Mouse (Mus musculus): Measurements from ENCODE around the gene Olfr1427. TPM values are rescaled to one million over a fixed set of nuclear protein-coding genes. Genes with fewer than 3 reads are reported as not detected.
"Not testable (repeated sequence)": the region's sequence is repeated elsewhere in the genome, so short reads cannot be mapped to it uniquely, and the experiment has no call there.

Olfr1427 gene
- total and polyA plus RNA-seq, 3 experiments = 0.05 TPM; not detected in 2

DNA sequence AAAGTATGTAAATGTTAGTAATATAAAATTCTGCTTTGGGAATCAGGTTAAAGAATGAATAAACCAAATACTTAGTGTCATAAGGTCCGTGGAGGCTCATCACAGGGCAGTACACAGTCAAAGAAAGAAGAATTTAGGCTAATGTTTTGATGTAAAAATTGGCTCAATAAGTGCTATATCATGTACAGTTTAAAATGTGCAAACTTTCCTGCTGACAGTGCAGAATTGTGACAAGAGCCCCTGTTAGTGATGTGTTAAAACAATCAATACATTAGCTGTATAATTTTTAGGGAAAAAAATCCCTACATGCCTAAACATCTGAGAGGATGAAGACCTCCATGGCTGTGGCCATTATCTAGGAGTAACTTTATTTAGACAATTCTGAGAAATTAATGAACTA, 10.7 kb upstream of the Olfr1427 start:
- Histone ChIP-seq H3K9me3 (replicated peaks) (no peaks in the 10 kb centered on the region), H3K4me1 (ENCODE audit: insufficient read depth, low read depth, low read length) (no peaks in the 10 kb centered on the region), H3K36me3 (replicated peaks) (no peaks in the 10 kb centered on the region), H3K4me3 (ENCODE audit: low read depth, low read length) (no peak overlapping the region), H3K27me3 (ENCODE audit: insufficient read depth, low read length) (no peaks in the 10 kb centered on the region)
- TF ChIP-seq TAL1 (conservative IDR thresholded peaks at IDR 0.05; ENCODE audit: low read depth, low read length) (no peak), GATA2 (IDR thresholded peaks at IDR 0.05; ENCODE audit: borderline replicate concordance, low read depth, low read length) (no peak), POLR2AphosphoS5 (IDR thresholded peaks at IDR 0.05; ENCODE audit: insufficient replicate concordance, low read depth, low read length) (no peak), CTCF (IDR thresholded peaks at IDR 0.05; ENCODE audit: low read depth, low read length) (no peak), GATA1 (IDR thresholded peaks at IDR 0.05; ENCODE audit: borderline replicate concordance, low read length) (no peak)
- DNase-seq (ENCODE audit: low spot score) (no peak), ATAC-seq (ENCODE audit: extremely low read depth, insufficient number of reproducible peaks, low FRiP score, poor library complexity, severe bottlenecking) (no peak)

DNA sequence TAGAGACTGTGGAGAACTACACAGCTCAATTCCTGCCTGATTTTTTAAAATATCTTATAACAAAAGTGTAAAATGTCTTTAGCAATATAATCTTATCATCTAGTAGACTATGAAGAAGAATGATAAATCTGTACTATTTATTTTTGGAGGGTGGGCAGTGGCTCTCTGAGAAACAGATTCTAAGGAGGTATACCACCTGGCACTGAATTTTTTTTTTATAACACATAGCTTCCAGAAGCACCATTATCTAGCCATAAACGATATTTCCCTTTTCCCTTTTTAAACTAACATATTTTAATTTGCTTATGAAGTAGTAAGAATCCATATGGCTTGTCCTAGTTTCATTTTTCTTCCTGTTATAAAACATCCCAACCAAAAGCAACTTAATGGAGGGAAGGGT, 1.4 kb upstream of the Olfr1427 start:
- DNase-seq (ENCODE audit: low spot score) (no peak), ATAC-seq (ENCODE audit: extremely low read depth, insufficient number of reproducible peaks, low FRiP score, poor library complexity, severe bottlenecking) (no peak)
- TF ChIP-seq TAL1 (conservative IDR thresholded peaks at IDR 0.05; ENCODE audit: low read depth, low read length) = no peak
- TF ChIP-seq GATA1 (IDR thresholded peaks at IDR 0.05; ENCODE audit: borderline replicate concordance, low read length) = no peak
- no peak for TF ChIP-seq CTCF (IDR thresholded peaks at IDR 0.05; ENCODE audit: low read depth, low read length)
- no peak for TF ChIP-seq POLR2AphosphoS5 (IDR thresholded peaks at IDR 0.05; ENCODE audit: insufficient replicate concordance, low read depth, low read length)
- TF ChIP-seq GATA2 (IDR thresholded peaks at IDR 0.05; ENCODE audit: borderline replicate concordance, low read depth, low read length) = no peak
- Histone ChIP-seq H3K4me1 (ENCODE audit: insufficient read depth, low read depth, low read length) (no peaks in the 10 kb centered on the region), H3K27me3 (ENCODE audit: insufficient read depth, low read length) (no peaks in the 10 kb centered on the region), H3K9me3 (replicated peaks) (no peaks in the 10 kb centered on the region), H3K4me3 (ENCODE audit: low read depth, low read length) (no peak overlapping the region), H3K36me3 (replicated peaks) (no peaks in the 10 kb centered on the region)

DNA sequence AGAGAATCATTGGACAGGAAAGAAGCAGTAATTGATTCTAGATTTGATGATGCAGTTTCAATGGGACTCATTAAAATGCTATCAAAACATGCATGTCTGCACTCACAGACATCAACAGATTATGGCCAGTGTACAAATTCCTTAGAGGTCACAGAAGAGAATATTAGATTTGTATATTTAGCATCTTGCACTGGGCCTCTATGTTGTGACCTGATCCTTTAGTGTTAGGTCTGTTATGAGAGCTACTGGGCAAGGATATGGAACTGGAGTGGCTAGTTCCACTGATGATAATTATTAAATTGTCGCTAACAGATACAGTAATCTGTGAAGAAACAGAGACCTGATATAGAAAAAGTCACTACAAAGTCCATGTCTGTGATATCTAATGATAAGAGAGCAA, 11.2 kb downstream of the Olfr1427 start, which contains the start of gene Olfr1426:
Gene Olfr1426 (minus strand): TSS at position 101 of the 400 bp plus-strand sequence.
- ATAC-seq (ENCODE audit: extremely low read depth, insufficient number of reproducible peaks, low FRiP score, poor library complexity, severe bottlenecking) (no peak), DNase-seq (ENCODE audit: low spot score) (no peak)
- Histone ChIP-seq H3K4me3 (ENCODE audit: low read depth, low read length) (no peak within 1 kb of the TSS), H3K9me3 (replicated peaks) (no peaks in the 10 kb centered on the region), H3K36me3 (replicated peaks) (no peaks in the 10 kb centered on the region), H3K27me3 (ENCODE audit: insufficient read depth, low read length) (no peaks in the 10 kb centered on the region), H3K4me1 (ENCODE audit: insufficient read depth, low read depth, low read length) (no peaks in the 10 kb centered on the region)
- TF ChIP-seq CTCF (IDR thresholded peaks at IDR 0.05; ENCODE audit: low read depth, low read length) (no peak), POLR2AphosphoS5 (IDR thresholded peaks at IDR 0.05; ENCODE audit: insufficient replicate concordance, low read depth, low read length) (no peak), GATA1 (IDR thresholded peaks at IDR 0.05; ENCODE audit: borderline replicate concordance, low read length) (no peak), TAL1 (conservative IDR thresholded peaks at IDR 0.05; ENCODE audit: low read depth, low read length) (no peak)

DNA sequence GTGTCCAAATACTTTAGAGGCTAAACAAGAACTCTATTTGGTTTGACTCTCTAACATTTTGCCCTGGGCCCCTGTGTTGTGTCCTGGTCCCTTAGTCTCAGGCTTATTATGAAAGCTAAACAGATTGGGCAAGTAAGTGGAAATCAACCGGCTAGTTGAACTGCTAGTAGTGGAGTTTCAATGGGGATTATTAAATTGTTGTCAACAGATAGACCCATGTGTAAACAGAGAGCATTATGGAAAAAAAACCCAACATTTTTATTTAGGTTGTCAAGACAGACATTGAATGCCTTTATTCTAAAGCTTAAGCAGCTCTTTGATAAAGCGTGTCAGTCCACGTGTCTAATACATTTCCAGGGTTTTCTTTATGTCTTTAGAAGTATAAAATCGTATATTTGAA, 25.5 kb downstream of the Olfr1427 start, which contains the start of gene Olfr1425:
Gene Olfr1425 (minus strand): TSS at position 101 of the 400 bp plus-strand sequence.
- H3K27me3 ChIP-seq (ENCODE audit: insufficient read depth, low read length); DNase-seq (ENCODE audit: low spot score); H3K9me3 ChIP-seq (replicated peaks): not testable (repeated sequence)

DNA sequence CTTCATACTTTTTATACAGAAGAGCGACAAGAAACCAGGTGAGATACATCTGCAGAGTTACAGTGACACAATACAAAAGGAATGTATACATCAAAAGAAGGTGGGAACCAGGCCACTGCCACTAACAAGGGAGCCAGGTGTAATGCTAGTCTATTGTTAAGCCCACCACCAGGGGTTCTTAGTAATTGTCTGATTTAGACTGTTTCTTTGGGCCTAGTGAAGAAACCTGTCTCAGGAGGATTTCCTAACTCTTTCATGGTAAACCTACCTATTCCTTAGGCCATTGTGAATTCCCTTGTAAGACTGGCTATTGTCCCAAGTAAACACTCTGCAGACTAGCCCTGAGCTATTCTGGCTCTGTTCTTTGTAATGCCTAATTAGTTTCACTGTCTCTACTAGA, 33.6 kb downstream of the Olfr1427 start:
- not testable (repeated sequence) for DNase-seq (ENCODE audit: low spot score); ATAC-seq (ENCODE audit: extremely low read depth, insufficient number of reproducible peaks, low FRiP score, poor library complexity, severe bottlenecking)

More for the DNA sequence above, 25.5 kb downstream of the Olfr1427 start, which contains the start of gene Olfr1425:
- not testable (repeated sequence) for H3K36me3 ChIP-seq (replicated peaks); H3K4me3 ChIP-seq (ENCODE audit: low read depth, low read length); ATAC-seq (ENCODE audit: extremely low read depth, insufficient number of reproducible peaks, low FRiP score, poor library complexity, severe bottlenecking); H3K4me1 ChIP-seq (ENCODE audit: insufficient read depth, low read depth, low read length)

DNA sequence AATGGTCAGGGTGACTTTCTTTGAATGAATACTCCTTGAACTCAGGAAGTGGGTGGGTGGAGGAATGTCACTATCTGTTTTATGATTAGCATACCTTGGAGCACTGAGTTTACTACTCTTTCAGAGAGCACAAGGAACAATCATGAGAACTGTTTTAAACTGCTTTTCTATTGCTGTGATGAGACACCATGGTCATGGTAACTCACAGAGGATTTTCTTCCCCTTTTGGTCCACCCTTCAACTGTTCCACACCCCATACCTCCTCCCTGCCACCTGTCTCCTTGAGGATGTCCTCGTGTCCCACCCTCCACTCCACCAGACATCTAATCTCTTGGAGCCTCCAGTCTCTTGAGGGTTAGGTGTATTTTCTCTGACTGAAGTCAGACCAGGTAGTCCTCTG, 35.3 kb downstream of the Olfr1427 start:
- not testable (repeated sequence) for H3K27me3 ChIP-seq (ENCODE audit: insufficient read depth, low read length); H3K4me1 ChIP-seq (ENCODE audit: insufficient read depth, low read depth, low read length); DNase-seq (ENCODE audit: low spot score); H3K9me3 ChIP-seq (replicated peaks); H3K4me3 ChIP-seq (ENCODE audit: low read depth, low read length); H3K36me3 ChIP-seq (replicated peaks); ATAC-seq (ENCODE audit: extremely low read depth, insufficient number of reproducible peaks, low FRiP score, poor library complexity, severe bottlenecking)

More for the DNA sequence above, 33.6 kb downstream of the Olfr1427 start:
- not testable (repeated sequence) for H3K4me3 ChIP-seq (ENCODE audit: low read depth, low read length); H3K4me1 ChIP-seq (ENCODE audit: insufficient read depth, low read depth, low read length); H3K9me3 ChIP-seq (replicated peaks); H3K36me3 ChIP-seq (replicated peaks); H3K27me3 ChIP-seq (ENCODE audit: insufficient read depth, low read length)

DNA sequence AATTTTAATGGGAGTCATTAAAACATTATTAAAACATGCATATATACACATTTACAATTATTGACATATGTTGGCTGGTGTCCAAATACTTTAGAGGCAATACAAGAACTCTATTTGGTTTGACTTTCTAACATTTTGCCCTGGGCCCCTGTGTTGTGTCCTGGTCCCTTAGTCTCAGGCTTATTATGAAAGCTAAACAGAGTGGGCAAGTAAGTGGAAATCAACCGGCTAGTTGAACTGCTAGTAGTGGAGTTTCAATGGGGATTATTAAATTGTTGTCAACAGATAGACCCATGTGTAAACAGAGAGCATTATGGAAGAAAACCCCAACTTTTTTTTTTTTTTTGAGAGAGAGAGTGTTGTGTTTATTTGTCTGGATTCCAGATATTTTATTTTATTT, 40.6 kb downstream of the Olfr1427 start, which contains the start of gene Olfr1424:
Gene Olfr1424 (minus strand): TSS at position 101 of the 400 bp plus-strand sequence.
- H3K9me3 ChIP-seq (replicated peaks); H3K27me3 ChIP-seq (ENCODE audit: insufficient read depth, low read length); H3K36me3 ChIP-seq (replicated peaks); H3K4me3 ChIP-seq (ENCODE audit: low read depth, low read length); H3K4me1 ChIP-seq (ENCODE audit: insufficient read depth, low read depth, low read length); ATAC-seq (ENCODE audit: extremely low read depth, insufficient number of reproducible peaks, low FRiP score, poor library complexity, severe bottlenecking); DNase-seq (ENCODE audit: low spot score): not testable (repeated sequence)

Other genes with a start within 250 kb of the Olfr1427 start
- gene Olfr1418, start 242.3 kb downstream of the Olfr1427 start, total RNA-seq (2014; fragmentation: Nextera tagmentation) = not detected in 2 replicates
- gene Olfr1418, start 242.3 kb downstream of the Olfr1427 start, total RNA-seq (2017) = 0.11 and 0.17 TPM in 2 replicates
- not detected in 2 replicates for gene Olfr1418, start 242.3 kb downstream of the Olfr1427 start, polyA plus RNA-seq (2012)
- not detected in 2 replicates for gene Olfr1419, start 228.2 kb downstream of the Olfr1427 start, total RNA-seq (2014; fragmentation: Nextera tagmentation)
- gene Olfr1419, start 228.2 kb downstream of the Olfr1427 start, total RNA-seq (2017) = 0.22 TPM in 1 of 2 replicates, not detected in the other
- not detected in 2 replicates for gene Olfr1419, start 228.2 kb downstream of the Olfr1427 start, polyA plus RNA-seq (2012)
- gene Olfr1420, start 216.8 kb downstream of the Olfr1427 start, total RNA-seq (2014; fragmentation: Nextera tagmentation) = not detected in 2 replicates
- gene Olfr1420, start 216.8 kb downstream of the Olfr1427 start, total RNA-seq (2017) = 0.17 and 0.38 TPM in 2 replicates
- gene Olfr1420, start 216.8 kb downstream of the Olfr1427 start, polyA plus RNA-seq (2012) = not detected in 2 replicates
- gene Patl1, start 190.9 kb downstream of the Olfr1427 start, total RNA-seq (2014; fragmentation: Nextera tagmentation) = 59.4 and 65.8 TPM in 2 replicates
- 19.0 and 20.4 TPM in 2 replicates for gene Patl1, start 190.9 kb downstream of the Olfr1427 start, total RNA-seq (2017)
- gene Patl1, start 190.9 kb downstream of the Olfr1427 start, polyA plus RNA-seq (2012) = 15.8 and 17.7 TPM in 2 replicates
- gene Osbp, start 137.4 kb downstream of the Olfr1427 start, total RNA-seq (2014; fragmentation: Nextera tagmentation) = 44.8 and 50.4 TPM in 2 replicates
- 28.9 and 32.1 TPM in 2 replicates for gene Osbp, start 137.4 kb downstream of the Olfr1427 start, total RNA-seq (2017)
- gene Osbp, start 137.4 kb downstream of the Olfr1427 start, polyA plus RNA-seq (2012) = 10.2 and 12.2 TPM in 2 replicates
- gene Olfr1423, start 62.0 kb downstream of the Olfr1427 start, total RNA-seq (2014; fragmentation: Nextera tagmentation) = not detected in 2 replicates
- 0.05 and 0.12 TPM in 2 replicates for gene Olfr1423, start 62.0 kb downstream of the Olfr1427 start, total RNA-seq (2017)
- gene Olfr1423, start 62.0 kb downstream of the Olfr1427 start, polyA plus RNA-seq (2012) = not detected in 2 replicates
- gene Olfr1424, start 40.7 kb downstream of the Olfr1427 start, total RNA-seq (2014; fragmentation: Nextera tagmentation) = not detected in 2 replicates
- gene Olfr1424, start 40.7 kb downstream of the Olfr1427 start, total RNA-seq (2017) = not detected in 2 replicates
- not detected in 2 replicates for gene Olfr1424, start 40.7 kb downstream of the Olfr1427 start, polyA plus RNA-seq (2012)
- not detected in 2 replicates for gene Olfr1425, start 25.6 kb downstream of the Olfr1427 start, total RNA-seq (2014; fragmentation: Nextera tagmentation)
- 0.17 and 0.44 TPM in 2 replicates for gene Olfr1425, start 25.6 kb downstream of the Olfr1427 start, total RNA-seq (2017)
- gene Olfr1425, start 25.6 kb downstream of the Olfr1427 start, polyA plus RNA-seq (2012) = not detected in 2 replicates
- not detected in 2 replicates for gene Olfr1426, start 11.3 kb downstream of the Olfr1427 start, total RNA-seq (2014; fragmentation: Nextera tagmentation)
- 0.11 and 0.12 TPM in 2 replicates for gene Olfr1426, start 11.3 kb downstream of the Olfr1427 start, total RNA-seq (2017)
- not detected in 2 replicates for gene Olfr1426, start 11.3 kb downstream of the Olfr1427 start, polyA plus RNA-seq (2012)
- gene Olfr1428, start 12.6 kb upstream of the Olfr1427 start, total RNA-seq (2014; fragmentation: Nextera tagmentation) = not detected in 2 replicates
- gene Olfr1428, start 12.6 kb upstream of the Olfr1427 start, total RNA-seq (2017) = 0.12 and 0.22 TPM in 2 replicates
- not detected in 2 replicates for gene Olfr1428, start 12.6 kb upstream of the Olfr1427 start, polyA plus RNA-seq (2012)
- gene Olfr76, start 19.9 kb upstream of the Olfr1427 start, total RNA-seq (2014; fragmentation: Nextera tagmentation) = not detected in 2 replicates
- gene Olfr76, start 19.9 kb upstream of the Olfr1427 start, total RNA-seq (2017) = 0.33 TPM in 1 of 2 replicates, not detected in the other
- not detected in 2 replicates for gene Olfr76, start 19.9 kb upstream of the Olfr1427 start, polyA plus RNA-seq (2012)
- gene Olfr1555-ps1, start 66.8 kb upstream of the Olfr1427 start, total RNA-seq (2014; fragmentation: Nextera tagmentation) = not detected in 2 replicates
- 0.11 TPM in 1 of 2 replicates, not detected in the other for gene Olfr1555-ps1, start 66.8 kb upstream of the Olfr1427 start, total RNA-seq (2017)
- gene Olfr1555-ps1, start 66.8 kb upstream of the Olfr1427 start, polyA plus RNA-seq (2012) = not detected in 2 replicates
- not detected in 2 replicates for gene Olfr1431, start 97.3 kb upstream of the Olfr1427 start, total RNA-seq (2014; fragmentation: Nextera tagmentation)
- 0.12 and 0.16 TPM in 2 replicates for gene Olfr1431, start 97.3 kb upstream of the Olfr1427 start, total RNA-seq (2017)
- not detected in 2 replicates for gene Olfr1431, start 97.3 kb upstream of the Olfr1427 start, polyA plus RNA-seq (2012)
- gene Olfr1432, start 129.3 kb upstream of the Olfr1427 start, total RNA-seq (2014; fragmentation: Nextera tagmentation) = not detected in 2 replicates
- gene Olfr1432, start 129.3 kb upstream of the Olfr1427 start, total RNA-seq (2017) = 0.12 and 0.38 TPM in 2 replicates
- not detected in 2 replicates for gene Olfr1432, start 129.3 kb upstream of the Olfr1427 start, polyA plus RNA-seq (2012)
- not detected in 2 replicates for gene Olfr262, start 138.3 kb upstream of the Olfr1427 start, total RNA-seq (2014; fragmentation: Nextera tagmentation)
- 0.11 TPM in 1 of 2 replicates, not detected in the other for gene Olfr262, start 138.3 kb upstream of the Olfr1427 start, total RNA-seq (2017)
- not detected in 2 replicates for gene Olfr262, start 138.3 kb upstream of the Olfr1427 start, polyA plus RNA-seq (2012)
- not detected in 2 replicates for gene Olfr235, start 157.7 kb upstream of the Olfr1427 start, total RNA-seq (2014; fragmentation: Nextera tagmentation)
- 0.06 and 0.22 TPM in 2 replicates for gene Olfr235, start 157.7 kb upstream of the Olfr1427 start, total RNA-seq (2017)
- not detected in 2 replicates for gene Olfr235, start 157.7 kb upstream of the Olfr1427 start, polyA plus RNA-seq (2012)
- gene Olfr1434, start 176.5 kb upstream of the Olfr1427 start, total RNA-seq (2014; fragmentation: Nextera tagmentation) = not detected in 2 replicates
- gene Olfr1434, start 176.5 kb upstream of the Olfr1427 start, total RNA-seq (2017) = 0.05 and 0.06 TPM in 2 replicates
- gene Olfr1434, start 176.5 kb upstream of the Olfr1427 start, polyA plus RNA-seq (2012) = not detected in 2 replicates
- not detected in 2 replicates for gene Olfr1436, start 195.8 kb upstream of the Olfr1427 start, total RNA-seq (2014; fragmentation: Nextera tagmentation)
- gene Olfr1436, start 195.8 kb upstream of the Olfr1427 start, total RNA-seq (2017) = 0.22 TPM in 1 of 2 replicates, not detected in the other
- not detected in 2 replicates for gene Olfr1436, start 195.8 kb upstream of the Olfr1427 start, polyA plus RNA-seq (2012)
- gene Olfr1437, start 221.8 kb upstream of the Olfr1427 start, total RNA-seq (2014; fragmentation: Nextera tagmentation) = not detected in 2 replicates
- 0.17 and 0.27 TPM in 2 replicates for gene Olfr1437, start 221.8 kb upstream of the Olfr1427 start, total RNA-seq (2017)
- gene Olfr1437, start 221.8 kb upstream of the Olfr1427 start, polyA plus RNA-seq (2012) = not detected in 2 replicates
- not detected in 2 replicates for gene Olfr1438-ps1, start 232.6 kb upstream of the Olfr1427 start, total RNA-seq (2014; fragmentation: Nextera tagmentation)
- gene Olfr1438-ps1, start 232.6 kb upstream of the Olfr1427 start, total RNA-seq (2017) = 0.06 and 0.11 TPM in 2 replicates
- not detected in 2 replicates for gene Olfr1438-ps1, start 232.6 kb upstream of the Olfr1427 start, polyA plus RNA-seq (2012)